Mouse (Mus musculus): ENCODE measurements around the gene Vmn2r28. TPM values are rescaled to one million over a fixed set of nuclear protein-coding genes. Genes with fewer than 3 reads are reported as not detected.
"Not testable (repeated sequence)": the region's sequence is repeated elsewhere in the genome, so short reads cannot be mapped to it uniquely, and the experiment has no call there.

Vmn2r28 gene
- not detected in 2 replicates for polyA plus RNA-seq (2012; ENCODE audit: insufficient read depth, insufficient read length, missing spikeins)

GRCm38 (mm10) chr7:5493856-5494255, at the start of gene Vmn2r28:
TSS of gene Vmn2r28 (minus strand) at chr7:5493956.
- not testable (repeated sequence) for H3K4me1 ChIP-seq (ENCODE audit: control insufficient read depth, insufficient read depth, low read length); H3K27ac ChIP-seq (ENCODE audit: insufficient read depth, low read depth, low read length); H3K4me3 ChIP-seq (ENCODE audit: insufficient read depth, low read length)

- not testable (repeated sequence) for H3K4me1 ChIP-seq (ENCODE audit: control insufficient read depth, insufficient read depth, low read length); H3K4me3 ChIP-seq (ENCODE audit: insufficient read depth, low read length); H3K27ac ChIP-seq (ENCODE audit: insufficient read depth, low read depth, low read length)
Observed at GRCm38 (mm10) chr7:5540770-5541436, 47.1 kb upstream of the Vmn2r28 start.

- no peak within 1 kb of the TSS for H3K4me3 ChIP-seq (ENCODE audit: insufficient read depth, low read length)
- no peaks in the 10 kb centered on the region for H3K4me1 ChIP-seq (ENCODE audit: control insufficient read depth, insufficient read depth, low read length)
- TF ChIP-seq CTCF (IDR thresholded peaks at IDR 0.05; ENCODE audit: low read depth, low read length), result no peak
- no peak for TF ChIP-seq POLR2A (IDR thresholded peaks at IDR 0.05; ENCODE audit: borderline replicate concordance, low read depth, low read length)
- no peak within 1 kb of the TSS for H3K27ac ChIP-seq (ENCODE audit: insufficient read depth, low read depth, low read length)
Observed at GRCm38 (mm10) chr7:5456674-5457073, 37.1 kb downstream of the Vmn2r28 start, which contains the start of gene Vmn1r59. TSS of gene Vmn1r59 (minus strand) at chr7:5456774.

GRCm38 (mm10) chr7:5454011-5454410, 39.7 kb downstream of the Vmn2r28 start:
- H3K4me1 ChIP-seq (ENCODE audit: control insufficient read depth, insufficient read depth, low read length); H3K27ac ChIP-seq (ENCODE audit: insufficient read depth, low read depth, low read length); H3K4me3 ChIP-seq (ENCODE audit: insufficient read depth, low read length): not testable (repeated sequence)

GRCm38 (mm10) chr7:5448627-5449026, 45.1 kb downstream of the Vmn2r28 start:
- TF ChIP-seq CTCF (IDR thresholded peaks at IDR 0.05; ENCODE audit: low read depth, low read length) (no peak), POLR2A (IDR thresholded peaks at IDR 0.05; ENCODE audit: borderline replicate concordance, low read depth, low read length) (no peak)
- no peak overlapping the region for H3K27ac ChIP-seq (ENCODE audit: insufficient read depth, low read depth, low read length)
- no peaks in the 10 kb centered on the region for H3K4me1 ChIP-seq (ENCODE audit: control insufficient read depth, insufficient read depth, low read length)
- H3K4me3 ChIP-seq (ENCODE audit: insufficient read depth, low read length), result no peak overlapping the region

Other genes starting within 250 kb of the Vmn2r28 start
- not detected in 2 replicates for gene Gm5065, start 143.4 kb downstream of the Vmn2r28 start, polyA plus RNA-seq (2012; ENCODE audit: insufficient read depth, insufficient read length, missing spikeins)
- gene Nlrp2, start 142.9 kb downstream of the Vmn2r28 start, polyA plus RNA-seq (2012; ENCODE audit: insufficient read depth, insufficient read length, missing spikeins), result not detected in 2 replicates
- not detected in 2 replicates for gene Vmn1r58, start 80.6 kb downstream of the Vmn2r28 start, polyA plus RNA-seq (2012; ENCODE audit: insufficient read depth, insufficient read length, missing spikeins)
- gene Vmn1r59, start 37.2 kb downstream of the Vmn2r28 start, polyA plus RNA-seq (2012; ENCODE audit: insufficient read depth, insufficient read length, missing spikeins), result 0.77 TPM in 1 of 2 replicates, not detected in the other
- gene Vmn1r60, start 53.4 kb upstream of the Vmn2r28 start, polyA plus RNA-seq (2012; ENCODE audit: insufficient read depth, insufficient read length, missing spikeins), result 0.25 TPM in 1 of 2 replicates, not detected in the other
- 0.55 TPM in 1 of 2 replicates, not detected in the other for gene Vmn1r61, start 119.3 kb upstream of the Vmn2r28 start, polyA plus RNA-seq (2012; ENCODE audit: insufficient read depth, insufficient read length, missing spikeins)
- not detected in 2 replicates for gene Vmn1r62, start 179.7 kb upstream of the Vmn2r28 start, polyA plus RNA-seq (2012; ENCODE audit: insufficient read depth, insufficient read length, missing spikeins)

All from bone marrow macrophage, adult 2 months (primary cell).